ENCODE assay signal across 9 mouse cellular contexts in genomic region chr17:87302014-87302794, GRCm38 (mm10). TPM values are rescaled to one million over a fixed set of nuclear protein-coding genes. Genes with fewer than 3 reads are reported as not detected.
DNase-seq lines count a peak whose midpoint lies in the region; ATAC-seq and TF ChIP-seq lines count a peak whose summit lies in the region.
"Had no signal": no experiment of that assay in that cellular context is flagged by ENCODE, and none has a peak within 500 bp of the region (broad histone marks: within the 10 kb centered on the region; RNA-seq: fewer than 3 reads in every experiment).

No protein-coding gene starts in this region.

- no peak overlapping the region for H3K4me2 ChIP-seq in embryonic facial prominence, embryonic 15.5 days (replicated peaks)
- H3K4me2 ChIP-seq in liver, postnatal 0 days (ENCODE audit: low read depth, low read length), result peak overlapping the region; percentile 44

- peak overlapping the region; percentile 13; the same call in 1 of the 2 replicates for H3K27ac ChIP-seq in embryonic facial prominence, embryonic 15.5 days (replicated peaks)
- peak overlapping the region; percentile 76 for H3K27ac ChIP-seq in liver, postnatal 0 days (ENCODE audit: low read depth)

- no peak for ATAC-seq in embryonic facial prominence, embryonic 15.5 days (ENCODE audit: insufficient number of reproducible peaks, low FRiP score, low TSS enrichment, low read depth)
- no peak for ATAC-seq in liver, postnatal 0 days

- DNase-seq in adrenal gland, adult 2 months, result peak; percentile 69
- DNase-seq in adrenal gland, postnatal 4 days (ENCODE audit: low spot score in 2 of 2), result no peak
- peak; percentile 54 for DNase-seq in 3134 (ENCODE audit: extremely low read depth, insufficient read length, low spot score)
- no peak for DNase-seq in liver, postnatal 0 days
- no peak for DNase-seq in left cerebral cortex, adult 8-10 months (ENCODE audit: low spot score in 2 of 2)
- no peak for DNase-seq in right cerebral cortex, postnatal 36 days (ENCODE audit: low spot score in 2 of 2)
- no peak for DNase-seq in frontal cortex, adult 2 months (ENCODE audit: extremely low spot score in 1 of 2, low spot score in 1 of 2)
- DNase-seq: layer of hippocampus, adult 9-11 months had no signal

- H3K4me3 ChIP-seq in embryonic facial prominence, embryonic 15.5 days (replicated peaks), result no peak overlapping the region
- no peak overlapping the region for H3K4me3 ChIP-seq in liver, postnatal 0 days (ENCODE audit: low read depth, low read length)

- no peaks in the 10 kb centered on the region for H3K36me3 ChIP-seq in embryonic facial prominence, embryonic 15.5 days
- H3K36me3 ChIP-seq in liver, postnatal 0 days (replicated peaks; ENCODE audit: insufficient read depth, low read length), result peaks cover 2% of the 10 kb centered on the region; the same call in 1 of the 2 replicates

- peaks cover 9% of the 10 kb centered on the region; the same call in 1 of the 2 replicates for H3K4me1 ChIP-seq in embryonic facial prominence, embryonic 15.5 days
- H3K4me1 ChIP-seq in liver, postnatal 0 days (ENCODE audit: insufficient read depth), result peaks cover 57% of the 10 kb centered on the region

- WGBS in embryonic facial prominence, embryonic 15.5 days, result 63% methylated on average over 13 of the region's 13 CpGs
- WGBS in liver, postnatal 0 days (ENCODE audit: insufficient replicate concordance), result 22% methylated on average over 13 of the region's 13 CpGs

- H3K9ac ChIP-seq in embryonic facial prominence, embryonic 15.5 days, result no peak overlapping the region
- H3K9ac ChIP-seq in liver, postnatal 0 days (replicated peaks), result peak overlapping the region; percentile 30; the same call in 1 of the 2 replicates

- H3K27me3 ChIP-seq in embryonic facial prominence, embryonic 15.5 days, result no peaks in the 10 kb centered on the region
- no peaks in the 10 kb centered on the region for H3K27me3 ChIP-seq in liver, postnatal 0 days (ENCODE audit: insufficient read depth, low read length)

- no peak for TF ChIP-seq CTCF in liver, postnatal 0 days (IDR thresholded peaks at IDR 0.05; ENCODE audit: low read depth)

- TF ChIP-seq EP300 in liver, postnatal 0 days (IDR thresholded peaks at IDR 0.05; ENCODE audit: low read depth), result no peak

- no peaks in the 10 kb centered on the region for H3K9me3 ChIP-seq in embryonic facial prominence, embryonic 15.5 days (replicated peaks)
- no peaks in the 10 kb centered on the region for H3K9me3 ChIP-seq in liver, postnatal 0 days (ENCODE audit: low read length)

RNA-seq across cellular contexts. Expression of gene Ttc7, which starts 19.5 kb away (rescaled TPM):
- total RNA-seq in adrenal gland, adult 2 months (2021), result 10 to 100 TPM; 12.0 to 15.1 TPM
- polyA plus RNA-seq in adrenal gland, adult 2 months (2012; rRNA removed), result 30.6 and 34.0 TPM in 2 replicates
- total RNA-seq in adrenal gland, postnatal 4 days (2021), result 10 to 100 TPM; 13.0 to 15.9 TPM
- polyA plus RNA-seq in embryonic facial prominence, embryonic 15.5 days (2015; fragmentation: Nextera tagmentation; extraction: Ambion mirVana), result 14.5 and 17.3 TPM in 2 replicates
- 10.1 and 12.1 TPM in 2 replicates for polyA plus RNA-seq in liver, postnatal 0 days (2015; fragmentation: Nextera tagmentation; extraction: Ambion mirVana)
- total RNA-seq in left cerebral cortex, adult 8-10 months (2022), result 10 to 100 TPM; 12.8 to 14.8 (median 13.1) TPM
- polyA plus RNA-seq in frontal cortex, adult 2 months (2012; rRNA removed), result 11.2 and 12.0 TPM in 2 replicates

RNA-seq across cellular contexts. Expression of gene Mcfd2, which starts 36.5 kb away (rescaled TPM):
- total RNA-seq in adrenal gland, adult 2 months (2021), result 100 to 1,000 TPM; 232 to 255 TPM
- 178 and 211 TPM in 2 replicates for polyA plus RNA-seq in adrenal gland, adult 2 months (2012; rRNA removed)
- 100 to 1,000 TPM; 159 to 176 TPM for total RNA-seq in adrenal gland, postnatal 4 days (2021)
- polyA plus RNA-seq in embryonic facial prominence, embryonic 15.5 days (2015; fragmentation: Nextera tagmentation; extraction: Ambion mirVana), result 102 and 104 TPM in 2 replicates
- polyA plus RNA-seq in liver, postnatal 0 days (2015; fragmentation: Nextera tagmentation; extraction: Ambion mirVana), result 139 and 148 TPM in 2 replicates
- 10 to 100 TPM; 55.7 to 68.0 (median 63.1) TPM for total RNA-seq in left cerebral cortex, adult 8-10 months (2022)
- 63.4 and 70.0 TPM in 2 replicates for polyA plus RNA-seq in frontal cortex, adult 2 months (2012; rRNA removed)

Comparison
In these comparisons a context has a peak if more than half of its experiments do, and no peak if none do; other contexts are left out.
1. DNase-seq: peak in adrenal gland, adult 2 months (single experiment) and 3134 (single experiment); none in adrenal gland, postnatal 4 days (0 of 2), liver, postnatal 0 days (single experiment), left cerebral cortex, adult 8-10 months (0 of 2), right cerebral cortex, postnatal 36 days (0 of 2) and frontal cortex, adult 2 months (0 of 2).